Mouse (Mus musculus): Measurements from ENCODE around the gene Gtf2ird2.
A peak's percentile ranks its signal among the peaks of the same experiment; 100 is the strongest.

Gene Gtf2ird2

DNA sequence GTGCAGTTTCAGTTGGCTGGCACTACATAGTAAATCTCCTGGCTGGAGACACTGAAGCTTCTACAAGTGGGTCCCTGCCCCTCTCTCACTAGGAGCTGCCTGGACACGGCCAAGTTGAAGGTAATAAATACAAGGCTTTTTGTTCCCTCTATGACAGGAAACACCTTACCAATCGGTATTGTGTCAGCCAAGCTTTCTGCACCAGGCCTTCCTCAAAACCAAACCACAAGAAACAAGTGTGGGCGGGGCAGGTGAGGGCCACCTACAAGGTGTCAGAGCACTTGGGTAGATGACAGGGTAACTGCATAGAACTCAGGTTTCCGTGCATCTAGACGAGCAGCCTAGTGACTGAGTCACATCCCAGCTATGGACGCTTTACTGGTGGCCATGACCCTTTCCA is 53.0 kb downstream of the Gtf2ird2 start:
- DNase-seq: no peak

DNA sequence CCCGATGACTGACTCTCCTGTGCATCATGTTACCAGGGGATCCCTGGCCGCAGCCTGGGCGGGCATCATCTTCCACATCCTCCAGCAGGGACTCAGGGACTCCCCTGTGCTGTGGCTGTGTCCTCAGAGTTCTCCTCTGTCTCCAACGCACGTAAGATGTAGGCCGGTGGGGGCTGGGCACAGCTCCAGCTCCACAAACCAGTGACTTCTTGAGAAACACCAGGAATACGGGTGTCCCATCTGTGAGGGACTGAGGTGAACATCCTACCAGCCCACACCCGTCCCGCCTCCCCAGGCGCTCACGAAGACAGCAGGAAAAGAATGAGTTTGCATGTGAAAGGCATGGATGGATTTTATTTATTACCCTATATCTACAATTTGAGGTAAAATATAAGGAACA is 53.7 kb downstream of the Gtf2ird2 start:
- DNase-seq: no peak

- peak; percentile 26 for DNase-seq
Measured at GRCm38 (mm10) chr5:134237936-134238760, 54.3 kb downstream of the Gtf2ird2 start.

GRCm38 (mm10) chr5:134241831-134242230 is 58.0 kb downstream of the Gtf2ird2 start:
- DNase-seq: no peak

DNA sequence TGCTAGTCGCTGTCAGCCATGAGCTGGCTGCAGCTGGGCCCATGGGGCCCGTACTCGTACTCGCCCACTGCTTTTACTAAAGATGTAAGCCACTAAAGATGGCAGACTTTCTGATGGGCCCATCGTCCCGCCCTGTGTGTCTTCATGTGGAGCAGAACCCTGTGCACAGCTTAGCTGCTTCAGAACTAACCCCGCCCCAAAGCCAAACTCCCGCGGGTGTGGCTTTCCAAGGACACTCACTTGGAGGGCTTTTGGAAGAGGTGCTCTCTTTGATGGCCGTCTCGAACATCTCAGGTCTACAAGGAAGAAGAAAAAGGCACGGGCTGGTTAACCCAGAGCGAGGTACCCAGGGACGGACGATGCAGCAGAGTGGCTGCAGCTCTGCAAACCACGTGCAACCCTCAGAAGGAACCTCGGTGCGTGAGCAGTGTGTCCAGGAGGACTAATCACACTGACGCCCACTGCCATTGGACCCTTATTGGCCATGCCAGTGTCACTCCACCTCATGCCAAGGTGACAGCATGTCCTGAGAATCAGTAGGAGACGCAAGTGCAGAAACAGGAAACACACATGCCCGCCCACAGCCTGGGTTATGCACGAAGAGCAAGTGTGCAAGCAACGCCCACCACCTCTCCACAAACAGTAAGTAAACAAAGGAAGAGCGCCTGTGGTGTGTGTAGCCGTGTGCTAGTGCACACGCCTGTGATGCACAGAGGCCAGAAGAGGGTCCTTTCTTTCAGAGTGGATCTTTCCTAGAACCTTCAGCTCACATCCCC is 60.0 kb downstream of the Gtf2ird2 start:
- DNase-seq: no peak

- DNase-seq: no peak
Measured at GRCm38 (mm10) chr5:134244890-134245289, 61.1 kb downstream of the Gtf2ird2 start.

DNA sequence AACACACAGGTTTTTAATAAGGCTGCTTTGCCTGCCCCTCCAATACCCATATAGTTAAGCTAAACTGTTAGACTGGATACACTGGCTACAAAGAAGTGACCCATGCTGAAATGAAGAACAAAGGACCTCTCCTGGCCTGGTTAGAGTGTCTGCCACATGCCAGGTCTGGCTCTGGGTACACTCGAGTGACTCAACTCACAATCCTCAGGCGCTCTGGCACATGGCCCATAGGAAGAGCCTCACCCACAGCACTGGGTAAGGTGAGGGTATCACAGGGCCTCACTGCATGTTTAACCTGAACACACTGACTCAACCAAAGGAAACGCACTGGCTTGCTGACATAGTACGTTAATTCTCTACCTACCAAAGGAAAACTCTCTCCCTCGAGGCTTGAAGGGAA is 62.3 kb downstream of the Gtf2ird2 start:
- no peak for DNase-seq

- no peak for DNase-seq
Measured at GRCm38 (mm10) chr5:134248608-134249244, 64.9 kb downstream of the Gtf2ird2 start.

DNA sequence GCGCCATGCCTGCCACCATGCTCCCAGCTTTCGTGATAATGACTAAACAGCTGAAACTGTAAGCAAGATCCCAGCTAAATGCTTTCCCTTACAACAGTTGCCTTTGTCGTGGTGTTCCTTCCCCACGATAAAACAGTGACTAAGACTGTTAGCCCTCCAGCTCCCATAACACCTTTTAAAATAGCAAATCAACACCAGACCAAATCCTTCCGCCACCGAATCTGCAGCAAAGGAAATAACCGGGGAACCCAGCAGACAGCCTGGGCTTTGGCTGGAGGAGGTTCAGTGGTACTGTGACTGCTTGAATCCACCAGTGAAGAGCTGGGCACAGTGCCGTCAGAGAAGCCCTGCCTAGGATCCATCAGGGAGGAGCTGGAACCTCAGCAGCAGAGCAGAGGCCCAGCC is 65.4 kb downstream of the Gtf2ird2 start:
- no peak for DNase-seq

- no peak for DNase-seq
Measured at GRCm38 (mm10) chr5:134250601-134251000, 66.8 kb downstream of the Gtf2ird2 start.

DNA sequence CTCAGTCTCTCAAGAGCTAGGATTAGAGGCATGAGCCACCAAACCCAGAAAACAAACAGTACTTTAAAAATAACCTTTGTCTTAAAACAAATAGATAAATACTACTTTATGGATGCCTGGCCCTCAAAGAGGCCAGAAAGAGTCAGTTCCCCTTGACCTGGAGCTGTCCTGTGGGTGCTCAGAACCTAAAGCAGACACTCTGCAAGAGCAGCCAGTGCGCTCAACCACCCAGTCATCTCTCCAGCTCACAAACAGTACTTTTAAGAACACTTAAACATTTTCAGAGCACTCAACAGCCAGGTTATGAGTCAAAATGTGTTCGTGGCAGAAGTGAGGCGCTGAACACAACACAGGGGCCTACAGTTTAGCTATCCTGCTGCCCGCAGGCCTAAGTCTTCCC is 67.3 kb downstream of the Gtf2ird2 start:
- no peak for DNase-seq

DNA sequence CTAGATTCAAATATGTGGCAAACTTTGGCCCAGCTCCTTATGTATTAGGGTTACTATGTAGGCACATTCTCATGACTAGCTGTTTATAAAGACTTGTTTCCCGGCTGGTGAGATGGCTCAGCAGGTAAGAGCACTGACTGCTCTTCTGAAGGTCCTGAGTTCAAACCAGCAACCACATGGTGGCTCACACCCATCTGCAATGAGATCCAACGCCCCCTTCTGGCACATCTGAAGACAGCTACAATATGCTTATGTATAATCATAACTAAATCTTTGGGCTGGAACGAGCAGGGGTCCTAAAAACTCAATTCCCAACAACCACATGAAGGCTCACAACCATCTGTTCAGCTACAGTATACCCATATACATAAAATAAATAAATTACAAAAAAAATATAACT is 70.0 kb downstream of the Gtf2ird2 start:
- no peak for DNase-seq

DNA sequence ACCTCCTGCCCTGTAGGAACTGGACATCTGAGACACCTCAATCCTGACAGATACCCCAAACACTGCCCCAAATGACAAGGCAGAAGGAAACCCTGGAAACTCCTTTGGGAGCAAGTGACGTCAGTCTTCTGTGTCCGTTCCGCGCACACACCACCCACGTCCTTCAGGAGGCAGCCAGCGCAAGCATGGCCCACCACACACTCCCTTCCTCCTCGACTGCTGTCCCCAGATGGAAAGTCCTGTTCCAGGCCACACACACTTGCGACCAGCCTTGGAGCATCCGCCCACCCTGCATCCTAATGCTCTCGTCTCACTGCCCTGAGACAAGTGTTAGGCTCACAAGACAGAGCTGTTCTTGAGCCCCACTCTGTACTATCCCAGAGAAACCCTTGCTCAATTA is 71.5 kb downstream of the Gtf2ird2 start:
- DNase-seq: no peak

- no peak for DNase-seq
Measured at GRCm38 (mm10) chr5:134257349-134258031, 73.7 kb downstream of the Gtf2ird2 start.

- no peak for DNase-seq
Measured at GRCm38 (mm10) chr5:134258395-134258794, 74.6 kb downstream of the Gtf2ird2 start.

DNA sequence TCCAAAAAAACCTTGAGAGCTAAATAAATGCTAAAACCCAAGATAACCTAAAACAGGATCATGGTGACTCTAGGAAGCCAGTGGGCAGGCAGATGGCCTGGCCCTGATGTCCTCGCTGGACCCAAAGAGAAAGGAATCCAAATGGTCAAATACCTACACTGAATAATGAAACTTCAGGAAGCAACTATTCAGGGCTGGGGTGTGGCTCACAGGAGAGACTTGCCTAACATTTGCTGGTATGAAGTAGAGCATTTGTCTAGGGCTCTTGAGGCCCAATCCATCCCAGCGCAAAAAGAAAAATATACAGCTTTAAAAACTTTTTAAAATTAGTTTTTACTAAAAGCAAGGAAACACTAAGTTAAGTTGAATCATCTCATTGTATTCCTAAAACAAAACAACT is 75.1 kb downstream of the Gtf2ird2 start:
- no peak for DNase-seq

DNA sequence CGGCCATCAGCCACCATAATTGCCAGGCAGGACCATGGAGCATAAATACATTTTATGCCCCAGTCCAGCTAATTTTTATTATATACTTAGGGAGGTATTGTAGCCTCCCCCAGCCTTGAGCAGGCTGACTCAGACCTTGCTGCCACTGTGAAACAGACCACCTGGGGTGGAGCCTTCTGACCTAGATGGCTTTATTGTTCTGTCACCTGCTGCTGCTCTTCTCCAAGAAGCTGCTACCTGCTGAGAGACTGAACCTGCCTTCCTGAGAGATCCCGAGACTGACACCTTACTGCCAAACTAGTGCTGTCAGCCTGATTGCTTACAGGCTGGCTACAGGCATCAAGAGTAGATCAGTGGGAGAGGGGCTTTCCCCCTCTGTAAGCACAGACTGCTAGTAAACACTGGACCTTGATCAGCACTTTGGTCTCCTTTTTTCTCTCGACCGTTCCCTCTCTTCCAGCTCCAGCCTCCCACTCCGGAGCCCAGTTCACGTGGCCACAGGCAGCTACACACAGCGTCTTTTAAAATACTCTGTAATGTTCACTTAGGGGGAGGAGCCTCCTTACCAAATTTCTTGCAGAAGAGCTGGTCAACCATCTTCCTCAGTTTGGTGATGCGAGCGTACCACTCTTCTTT is 76.3 kb downstream of the Gtf2ird2 start:
- no peak for DNase-seq

DNA sequence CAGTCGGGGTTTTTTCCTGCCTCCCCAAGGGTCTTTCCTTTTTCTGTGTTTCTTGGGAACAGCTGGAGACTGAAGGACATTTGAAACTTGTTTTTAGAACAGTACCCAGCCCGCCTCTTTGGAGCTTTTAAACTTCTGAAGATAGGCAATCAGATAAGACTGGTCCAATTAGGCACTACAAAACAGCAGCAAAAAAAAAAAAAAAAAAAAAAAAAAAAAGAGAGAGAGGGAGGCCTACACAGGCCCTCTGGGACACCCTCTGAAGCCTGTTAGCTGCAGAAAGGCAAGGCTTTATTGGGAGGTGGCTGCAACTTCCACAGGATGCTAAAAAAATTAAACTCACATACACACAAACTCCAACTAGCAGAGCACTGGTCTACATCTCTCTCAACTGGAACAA is 82.1 kb downstream of the Gtf2ird2 start:
- no peak for DNase-seq

GRCm38 (mm10) chr5:134266404-134266803 is 82.6 kb downstream of the Gtf2ird2 start:
- peak; percentile 63 for DNase-seq

DNA sequence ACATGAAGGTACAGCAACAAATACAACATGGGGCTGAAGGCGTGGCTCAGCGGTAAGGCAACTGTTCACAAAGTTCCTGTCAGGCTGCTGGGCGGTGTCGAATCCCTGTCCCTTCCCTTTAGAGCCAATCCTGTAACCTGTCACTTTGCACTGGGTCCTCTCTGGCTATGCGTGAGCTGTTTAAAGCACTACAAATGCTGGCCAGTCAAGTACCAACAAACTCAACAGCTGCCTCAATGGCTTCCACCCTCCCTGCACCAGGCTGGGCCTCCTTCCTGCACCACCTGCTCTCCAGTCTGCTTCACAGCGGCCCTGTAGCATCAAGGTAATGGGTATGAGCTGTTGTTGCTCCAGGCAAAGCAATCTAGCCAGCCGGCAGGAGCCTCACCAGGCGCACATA is 84.9 kb downstream of the Gtf2ird2 start:
- DNase-seq: no peak

GRCm38 (mm10) chr5:134269751-134270150 is 85.9 kb downstream of the Gtf2ird2 start:
- no peak for DNase-seq

- no peak for DNase-seq
Measured at GRCm38 (mm10) chr5:134270566-134270965, 86.7 kb downstream of the Gtf2ird2 start.

DNA sequence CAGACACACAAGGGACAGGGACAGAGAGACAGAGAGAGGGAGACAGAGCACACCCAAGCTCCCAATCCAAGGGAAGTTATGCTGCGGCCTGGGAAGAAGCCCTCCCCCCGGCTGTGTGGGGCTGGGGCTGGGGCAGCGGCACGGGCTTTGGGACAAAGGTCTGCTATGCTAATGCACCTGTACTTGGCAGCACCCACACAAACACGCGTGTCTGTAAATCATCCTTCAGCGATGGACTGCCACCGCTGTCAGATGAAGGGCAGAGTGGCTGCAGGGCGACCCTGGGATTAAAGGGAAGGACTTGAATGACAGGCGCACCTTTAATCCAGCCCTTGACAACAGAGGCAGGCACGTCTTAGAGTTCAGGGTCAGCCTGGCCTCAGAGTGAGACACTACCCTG is 87.6 kb downstream of the Gtf2ird2 start:
- peak; percentile 67 for DNase-seq
